Mouse (Mus musculus): ENCODE measurements around the gene C9. TPM values are rescaled to one million over a fixed set of nuclear protein-coding genes. Genes with fewer than 3 reads are reported as not detected.

Gene C9
- total RNA-seq (2022) = under 1 TPM in 1 of 4 experiments, not detected in 3; 0.46 TPM

DNA sequence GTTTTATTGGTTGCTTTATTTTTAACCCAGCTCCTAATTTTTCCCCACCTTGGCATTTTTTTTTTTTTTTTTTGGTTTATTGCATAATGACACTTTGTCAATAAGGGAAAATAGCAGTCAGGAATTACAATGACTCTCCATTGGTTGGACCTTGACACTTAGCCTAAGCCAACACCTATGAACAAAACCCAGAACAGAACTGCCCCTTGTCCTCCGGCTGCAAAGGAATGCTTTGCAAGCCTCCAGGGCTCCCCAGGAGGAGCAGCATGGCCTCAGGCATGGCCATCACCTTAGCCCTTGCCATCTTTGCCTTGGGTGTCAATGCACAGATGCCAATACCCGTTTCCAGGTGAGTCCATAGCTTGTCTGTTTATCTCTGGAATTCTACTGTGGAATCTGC lies at the start of gene C9:
Gene C9, plus strand, starts transcription at position 193 of the 400 bp plus-strand sequence.
- DNase-seq = no peak

DNA sequence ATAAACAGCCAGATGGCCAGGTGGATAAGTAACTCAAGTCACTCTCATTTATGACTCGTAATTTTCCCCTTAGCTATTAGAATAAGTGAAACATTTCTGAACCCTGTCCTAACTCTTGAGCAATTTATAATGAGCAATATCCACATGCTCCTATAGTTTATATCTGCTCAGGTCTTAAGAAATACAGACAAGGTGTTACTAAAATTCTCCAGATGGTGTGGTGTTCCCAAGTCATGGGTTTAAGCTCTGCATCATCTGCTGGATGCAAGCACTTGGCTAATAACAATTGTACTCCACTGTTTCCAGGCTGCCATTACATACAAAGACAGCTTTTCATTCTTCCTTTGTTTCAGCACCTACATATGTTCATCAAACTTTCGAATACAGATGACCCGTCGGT lies 46.9 kb upstream of the C9 start:
- DNase-seq = no peak

- DNase-seq = no peak
Observed at GRCm38 (mm10) chr15:6398881-6399280, 46.2 kb upstream of the C9 start.

DNA sequence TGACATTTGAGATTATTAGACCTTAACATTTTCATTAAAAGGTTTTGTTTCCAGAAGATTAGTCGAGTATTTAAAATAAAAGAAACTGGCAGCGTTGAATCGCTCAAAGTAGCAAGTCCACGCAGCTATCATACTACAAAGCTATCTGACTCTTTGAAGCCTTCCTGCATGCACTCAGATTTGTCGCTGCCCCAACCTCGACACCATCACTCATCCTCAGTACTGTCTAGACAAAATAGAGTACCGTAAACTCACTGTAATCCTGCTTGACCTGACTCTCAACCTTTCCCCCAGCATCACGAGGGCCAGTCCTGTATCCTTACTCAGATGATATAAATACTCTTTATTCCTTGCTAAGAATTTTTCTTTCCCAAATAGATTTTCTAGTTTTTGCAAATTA lies 45.0 kb upstream of the C9 start:
- DNase-seq = peak; percentile 61

- DNase-seq = no peak
Observed at GRCm38 (mm10) chr15:6402433-6402832, 42.7 kb upstream of the C9 start.

- no peak for DNase-seq
Observed at GRCm38 (mm10) chr15:6404172-6404571, 41.0 kb upstream of the C9 start.

GRCm38 (mm10) chr15:6406771-6407170 lies 38.4 kb upstream of the C9 start:
- no peak for DNase-seq

DNA sequence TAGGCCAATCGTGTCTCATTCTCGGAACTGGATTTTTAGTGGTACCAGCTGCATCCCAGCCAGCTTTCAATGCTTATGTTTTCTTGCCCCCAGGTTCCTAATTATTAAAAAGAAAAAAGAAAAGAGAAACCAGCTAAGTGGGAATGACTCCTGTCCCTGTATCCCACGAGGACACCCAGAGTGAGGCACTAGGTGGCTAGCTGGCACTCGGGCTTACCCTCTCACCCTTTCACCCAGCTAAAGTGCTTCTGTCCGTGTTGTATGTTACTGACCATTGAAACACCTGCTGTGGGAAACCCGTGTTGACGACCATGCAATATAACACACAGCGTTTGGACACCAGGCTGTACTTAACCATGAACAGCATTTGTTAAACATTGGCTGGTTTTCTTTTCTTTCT lies 36.1 kb upstream of the C9 start:
- DNase-seq = no peak

- no peak for DNase-seq
Observed at GRCm38 (mm10) chr15:6410161-6410560, 35.0 kb upstream of the C9 start.

GRCm38 (mm10) chr15:6411334-6411733 lies 33.8 kb upstream of the C9 start:
- no peak for DNase-seq

- DNase-seq = no peak
Observed at GRCm38 (mm10) chr15:6415317-6415716, 29.8 kb upstream of the C9 start.

GRCm38 (mm10) chr15:6431777-6432176 lies 13.3 kb upstream of the C9 start:
- no peak for DNase-seq

DNA sequence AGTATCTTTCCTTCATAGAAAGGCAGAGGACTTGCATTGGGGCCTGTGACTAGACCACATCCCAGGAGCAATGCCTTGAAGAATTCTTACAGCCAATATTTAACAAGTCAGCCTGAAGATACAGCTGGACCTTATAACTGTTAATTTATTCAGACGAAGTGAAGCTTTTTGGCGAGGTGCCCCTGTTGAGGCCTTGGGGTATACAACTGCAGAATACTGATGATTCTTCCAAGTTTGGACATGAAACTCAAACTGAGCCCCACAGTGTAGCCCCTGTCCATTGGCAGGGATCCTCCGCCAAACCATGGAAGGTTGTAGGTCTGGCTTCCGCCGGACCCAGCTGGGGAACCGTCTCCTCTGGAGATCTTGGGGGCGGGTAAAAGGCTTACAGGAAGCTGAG lies 12.7 kb upstream of the C9 start:
- no peak for DNase-seq

DNA sequence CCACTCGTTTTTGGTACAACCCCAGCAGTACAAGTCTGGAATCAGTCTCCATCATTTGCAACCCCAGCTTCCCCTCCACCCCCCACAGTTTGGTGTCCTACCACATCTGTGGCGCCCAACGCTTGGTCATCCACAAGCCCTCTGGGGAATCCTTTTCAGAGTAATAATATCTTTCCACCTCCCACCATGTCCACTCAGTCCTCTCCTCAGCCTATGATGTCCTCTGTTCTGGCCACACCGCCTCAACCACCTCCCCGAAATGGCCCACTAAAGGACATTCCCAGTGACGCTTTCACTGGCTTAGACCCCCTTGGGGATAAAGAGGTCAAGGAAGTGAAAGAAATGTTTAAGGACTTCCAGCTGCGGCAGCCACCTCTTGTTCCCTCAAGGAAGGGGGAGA lies 9.8 kb upstream of the C9 start:
- no peak for DNase-seq

DNA sequence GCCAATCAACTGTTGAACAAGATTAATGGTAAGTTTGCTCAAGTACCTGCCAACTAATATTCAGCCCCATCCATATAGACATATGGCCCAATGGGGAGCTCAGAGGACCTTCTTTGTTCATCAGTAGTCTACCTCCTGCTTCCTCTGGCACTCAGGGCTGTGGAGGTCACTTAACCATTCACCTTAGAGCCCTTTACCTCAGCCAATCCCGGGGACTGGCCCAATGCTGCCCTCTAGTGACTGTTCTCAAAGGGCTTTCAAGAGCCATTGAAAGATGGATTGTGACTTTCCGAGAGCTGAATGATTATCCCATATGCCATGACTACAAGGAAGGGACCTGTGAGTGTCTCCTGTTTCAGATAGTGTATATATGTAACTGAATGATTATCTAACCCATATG lies 9.4 kb upstream of the C9 start:
- DNase-seq = no peak

- DNase-seq = no peak
Observed at GRCm38 (mm10) chr15:6438685-6439084, 6.4 kb upstream of the C9 start.

GRCm38 (mm10) chr15:6444452-6444851 lies 675 bp upstream of the C9 start:
- no peak for DNase-seq

DNA sequence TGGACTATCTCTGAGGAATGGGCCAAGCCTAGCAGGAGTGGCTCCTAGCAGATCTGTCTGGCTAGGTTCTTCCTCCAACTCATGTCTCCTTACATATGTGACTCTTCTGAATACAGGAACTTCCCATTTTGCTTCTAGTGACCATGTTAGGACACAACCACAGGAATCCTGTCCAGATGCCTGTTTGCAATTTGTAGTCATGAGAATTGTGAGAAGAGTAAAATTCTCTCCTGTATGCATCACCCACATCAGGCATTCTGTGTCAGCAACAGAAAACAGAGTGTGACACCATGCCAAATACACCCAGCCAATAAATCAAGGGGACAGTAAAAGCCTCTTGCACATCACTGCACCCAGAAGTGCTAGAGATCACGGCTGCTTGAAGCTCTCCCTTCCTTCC lies 1.1 kb downstream of the C9 start:
- DNase-seq = no peak

- no peak for DNase-seq
Observed at GRCm38 (mm10) chr15:6448892-6449291, 3.8 kb downstream of the C9 start.

DNA sequence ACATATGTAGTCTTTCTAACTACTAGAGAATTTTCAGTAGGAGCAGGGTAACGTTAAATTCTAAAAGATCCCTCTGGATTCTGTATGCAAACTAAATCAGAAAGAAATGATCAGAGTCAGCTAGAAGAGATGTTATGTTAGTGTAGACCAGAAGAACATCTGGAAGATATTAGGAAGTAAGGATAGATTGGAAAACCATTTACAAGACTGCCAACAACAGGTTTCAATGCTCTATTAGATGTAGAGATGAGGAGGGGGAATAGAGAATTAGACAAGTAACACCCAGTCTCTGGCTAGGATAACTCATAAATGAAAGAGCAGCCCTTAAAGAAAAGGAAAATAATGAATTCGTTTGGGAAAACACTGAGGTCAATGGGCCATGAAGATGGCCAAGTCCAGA lies 9.3 kb downstream of the C9 start:
- DNase-seq = no peak

GRCm38 (mm10) chr15:6461381-6461780 lies 16.3 kb downstream of the C9 start:
- no peak for DNase-seq

DNA sequence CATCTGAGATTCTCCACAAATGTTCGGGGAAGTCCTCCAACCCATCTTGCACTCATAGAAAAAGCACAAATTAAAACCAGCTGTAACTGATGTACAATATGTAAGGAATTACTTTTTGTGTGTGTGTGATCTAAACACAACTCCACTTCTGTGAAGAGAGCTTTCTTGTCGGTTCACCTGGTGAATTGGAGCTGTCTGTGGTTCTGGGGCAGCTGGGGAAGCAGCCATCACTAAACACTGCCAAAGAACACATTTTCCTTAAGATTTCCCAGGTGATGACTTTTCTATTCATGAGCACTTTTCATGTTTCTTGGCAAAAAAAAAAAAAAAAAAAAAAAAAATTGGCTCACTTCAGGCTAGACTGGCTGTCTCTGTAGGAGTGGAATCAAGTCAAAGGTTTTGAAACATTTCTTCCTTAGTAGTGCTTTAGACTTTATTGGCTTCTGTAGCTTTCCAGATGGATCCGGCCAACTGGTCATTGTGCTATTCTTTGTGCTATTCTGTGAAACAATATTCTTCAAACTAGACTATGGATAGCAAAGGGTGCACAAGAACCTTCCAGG lies 18.3 kb downstream of the C9 start:
- DNase-seq = no peak

- DNase-seq = no peak
Observed at GRCm38 (mm10) chr15:6466995-6467394, 21.9 kb downstream of the C9 start.

GRCm38 (mm10) chr15:6468845-6469244 lies 23.7 kb downstream of the C9 start:
- DNase-seq = no peak

DNA sequence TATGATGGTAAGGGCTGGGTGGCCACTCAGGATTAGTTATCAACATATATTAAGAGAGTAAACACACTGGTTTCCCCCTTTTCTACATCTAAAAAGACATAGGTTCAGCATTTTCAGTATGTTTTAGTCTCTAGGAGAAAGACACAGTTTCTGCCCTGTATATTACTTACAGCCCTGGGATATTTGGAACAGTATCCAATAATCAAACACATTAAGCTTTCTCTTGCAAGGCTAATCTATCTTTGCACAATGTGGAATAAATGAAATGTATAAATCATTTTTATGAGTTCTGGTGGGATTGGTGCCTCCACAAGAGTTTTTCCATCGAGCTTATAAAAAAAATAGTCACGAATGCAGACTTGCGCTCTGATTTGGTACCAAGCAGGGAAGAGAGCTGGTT lies 24.3 kb downstream of the C9 start:
- no peak for DNase-seq

All from adrenal gland, adult 8-10 months (tissue).